Mouse (Mus musculus) left cerebral cortex, postnatal 36 days (tissue): ENCODE data around the gene Rarb. TPM values are rescaled to one million over a fixed set of nuclear protein-coding genes. Genes with fewer than 3 reads are reported as not detected.
A peak's percentile ranks its signal among the peaks of the same experiment; 100 is the strongest.

Source experiments
- DNase-seq, 2 experiments: peaks; one replicate each; pipeline ENCODE4 v3.0.0; 2021 to 2022; ENCODE audit warnings: low spot score in 2 of 2, mixed read lengths in 1 of 2
- intact Hi-C: fragments of 180-260 bp; cut with DNase I; formaldehyde crosslinking; loops from one replicate; pipeline ENCODE4 v1.15.1; 2025
- total RNA-seq, 2 experiments: library from RNA; stranded (reverse); gene quantifications; 2 replicates each; pipeline ENCODE4 v1.2.3; 2021

Gene Rarb
- total RNA-seq, 2 experiments from 2014 or later, result 12.5 to 18.6 TPM

GRCm38 (mm10) chr14:16480621-16481020, 338.3 kb downstream of the Rarb start:
- DNase-seq, result no peak
- intact Hi-C loops, result no loop called here

GRCm38 (mm10) chr14:16479521-16479920, 339.4 kb downstream of the Rarb start:
- no peak for DNase-seq
- intact Hi-C loops, result no loop called here

- intact Hi-C loops, result no loop called here
- DNase-seq, result no peak
Measured at GRCm38 (mm10) chr14:16478606-16479323, 340.2 kb downstream of the Rarb start.

GRCm38 (mm10) chr14:16448269-16448987, 370.5 kb downstream of the Rarb start:
- DNase-seq, result no peak
- intact Hi-C loops, result loop anchor here (10.0 kb wide), 1 partner anchor 896 kb away; no protein-coding TSS in a partner anchor

- intact Hi-C loops, result loop anchor here (10.0 kb wide), 1 partner anchor 897 kb away; no protein-coding TSS in a partner anchor
- no peak for DNase-seq
Measured at GRCm38 (mm10) chr14:16447587-16447986, 371.4 kb downstream of the Rarb start.

GRCm38 (mm10) chr14:16444859-16445258, 374.1 kb downstream of the Rarb start:
- intact Hi-C loops, result loop anchor here (10.0 kb wide), 1 partner anchor 900 kb away; no protein-coding TSS in a partner anchor
- DNase-seq, result no peak

GRCm38 (mm10) chr14:16439385-16440126, 379.4 kb downstream of the Rarb start:
- intact Hi-C loops, result loop anchor here (10.0 kb wide), 2 partner anchors 135 to 905 kb away; no protein-coding TSS in a partner anchor

GRCm38 (mm10) chr14:16437386-16437785, 381.6 kb downstream of the Rarb start:
- DNase-seq, result no peak
- intact Hi-C loops, result loop anchor here (10.0 kb wide), 1 partner anchor 137 kb away; no protein-coding TSS in a partner anchor

More at GRCm38 (mm10) chr14:16439385-16440126, 379.4 kb downstream of the Rarb start:
- no peak for DNase-seq

- peak; percentile 45 to 55 for DNase-seq
- intact Hi-C loops, result loop anchor here (5.0 to 10.0 kb wide), 2 partner anchors 140 to 973 kb away; no protein-coding TSS in a partner anchor
Measured at GRCm38 (mm10) chr14:16434396-16435171, 384.4 kb downstream of the Rarb start.

- peak in 1 of 2 experiments; percentile 34 for DNase-seq
- intact Hi-C loops, result loop anchor here (5.0 to 10.0 kb wide), 2 partner anchors 142 to 974 kb away; no protein-coding TSS in a partner anchor
Measured at GRCm38 (mm10) chr14:16433206-16433605, 385.8 kb downstream of the Rarb start.

- intact Hi-C loops, result loop anchor here (5.0 to 10.0 kb wide), 2 partner anchors 142 to 975 kb away; no protein-coding TSS in a partner anchor
- no peak for DNase-seq
Measured at GRCm38 (mm10) chr14:16432550-16432949, 386.4 kb downstream of the Rarb start.

- no peak for DNase-seq
- intact Hi-C loops, result loop anchor here (5.0 to 10.0 kb wide), 2 partner anchors 143 to 975 kb away; no protein-coding TSS in a partner anchor
Measured at GRCm38 (mm10) chr14:16431941-16432499, 386.9 kb downstream of the Rarb start.

- DNase-seq, result no peak
- intact Hi-C loops, result no loop called here
Measured at GRCm38 (mm10) chr14:16427569-16427968, 391.4 kb downstream of the Rarb start.

GRCm38 (mm10) chr14:16414163-16414562, 404.8 kb downstream of the Rarb start:
- intact Hi-C loops, result no loop called here
- DNase-seq, result no peak

GRCm38 (mm10) chr14:16405187-16405586, 413.8 kb downstream of the Rarb start:
- DNase-seq, result no peak
- intact Hi-C loops, result no loop called here

GRCm38 (mm10) chr14:16384783-16385182, 434.2 kb downstream of the Rarb start:
- DNase-seq, result no peak
- intact Hi-C loops, result loop anchor here (5.0 to 10.0 kb wide), 3 partner anchors 137 to 1522 kb away; partner anchors contain the start of genes Ngly1 and Oxsm
